Mouse (Mus musculus) G1E (cell line): ENCODE measurements around the gene Nlk.

Experiments used
- CTCF ChIP-seq: IDR thresholded peaks from 2 replicates; pipeline ENCODE4 v1.5.1; 2012; ENCODE audit warnings: low read depth, low read length, inconsistent platforms, mixed read lengths
- GATA1 ChIP-seq: IDR thresholded peaks from 2 replicates; pipeline ENCODE4 v1.6.1; 2012; ENCODE audit warnings: borderline replicate concordance, low read length, inconsistent platforms, mixed read lengths
- GATA2 ChIP-seq: IDR thresholded peaks from 2 replicates; pipeline ENCODE4 v1.6.1; 2012; ENCODE audit warnings: low read depth, low read length, inconsistent platforms, borderline replicate concordance
- POLR2AphosphoS5 ChIP-seq: IDR thresholded peaks from 2 replicates; pipeline ENCODE4 v1.6.1; 2012; ENCODE audit warnings: low read depth, low read length, inconsistent platforms; ENCODE audit not compliant: insufficient replicate concordance
- TAL1 ChIP-seq: conservative IDR thresholded peaks from 2 replicates; pipeline ENCODE4 v1.6.1; 2012; ENCODE audit warnings: low read depth, low read length, inconsistent platforms, mixed read lengths

DNA sequence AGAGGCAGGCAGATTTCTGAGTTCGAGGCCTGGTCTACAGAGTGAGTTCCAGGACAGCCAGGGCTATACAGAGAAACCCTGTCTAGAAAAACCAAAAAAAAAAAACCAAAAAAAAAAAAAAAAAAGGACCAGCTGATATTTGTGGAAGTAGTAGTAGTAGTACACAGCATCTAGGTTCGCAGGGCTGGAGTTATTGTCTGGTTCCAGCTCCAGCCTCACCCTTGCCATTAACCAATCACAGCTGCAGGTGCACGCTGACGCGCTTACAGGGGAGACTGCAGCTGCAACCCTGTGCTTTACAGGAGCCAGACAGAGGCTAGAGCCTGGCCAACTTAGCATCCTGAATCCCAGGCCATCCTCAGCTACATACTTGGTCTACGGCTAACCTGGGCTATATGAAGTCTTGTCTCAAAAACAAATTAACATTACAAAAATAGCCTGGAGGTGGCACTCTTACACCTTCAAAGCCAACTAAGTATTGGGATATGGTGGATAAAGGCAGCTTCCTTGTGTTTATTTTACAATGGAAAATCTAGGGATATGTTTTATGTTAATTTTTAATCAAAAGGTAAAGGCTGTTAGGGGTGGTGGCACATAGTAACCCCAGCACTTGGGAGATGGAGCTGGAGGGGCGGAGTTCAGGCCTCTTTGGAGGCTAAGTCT is 152.6 kb downstream of the Nlk start:
- TF ChIP-seq CTCF (no peak), GATA1 (no peak), GATA2 (no peak), POLR2AphosphoS5 (no peak), TAL1 (no peak)
